Mouse (Mus musculus): ENCODE measurements around the gene Fsd2. TPM values are rescaled to one million over a fixed set of nuclear protein-coding genes. Genes with fewer than 3 reads are reported as not detected.

Gene Fsd2
- total and polyA plus RNA-seq, 2 experiments from 2014 or later: 0.31 to 0.48 TPM

GRCm38 (mm10) chr7:81599379-81600280 is 32.9 kb upstream of the Fsd2 start:
- WGBS: 66% methylated on average over 8 of the region's 8 CpGs
- Histone ChIP-seq H3K27me3 (ENCODE audit: insufficient read depth, low read length) (no peaks in the 10 kb centered on the region), H3K9me3 (ENCODE audit: low read length) (no peaks in the 10 kb centered on the region), H3K9ac (no peak overlapping the region), H3K36me3 (ENCODE audit: insufficient read depth) (peaks cover 26% of the 10 kb centered on the region), H3K4me2 (ENCODE audit: low read depth) (no peak overlapping the region), H3K27ac (ENCODE audit: low read depth, low read length) (no peak overlapping the region), H3K4me1 (ENCODE audit: insufficient read depth) (no peaks in the 10 kb centered on the region), H3K4me3 (ENCODE audit: low read depth, low read length) (no peak overlapping the region)
- DNase-seq: peak; percentile 8
- TF ChIP-seq CTCF (IDR thresholded peaks at IDR 0.05; ENCODE audit: low read depth): no peak
- peak; percentile 71 for ATAC-seq

GRCm38 (mm10) chr7:81597660-81598059 is 30.9 kb upstream of the Fsd2 start:
- no peak overlapping the region for H3K4me2 ChIP-seq (ENCODE audit: low read depth)
- no peaks in the 10 kb centered on the region for H3K27me3 ChIP-seq (ENCODE audit: insufficient read depth, low read length)
- no peak overlapping the region for H3K4me3 ChIP-seq (ENCODE audit: low read depth, low read length)
- ATAC-seq (no peak), DNase-seq (no peak)
- TF ChIP-seq CTCF (IDR thresholded peaks at IDR 0.05; ENCODE audit: low read depth): no peak
- WGBS: 97% methylated on average over 1 of the region's 1 CpGs
- H3K36me3 ChIP-seq (ENCODE audit: insufficient read depth): peaks cover 40% of the 10 kb centered on the region
- H3K9me3 ChIP-seq (ENCODE audit: low read length): no peaks in the 10 kb centered on the region
- no peaks in the 10 kb centered on the region for H3K4me1 ChIP-seq (ENCODE audit: insufficient read depth)
- no peak overlapping the region for H3K27ac ChIP-seq (ENCODE audit: low read depth, low read length)
- H3K9ac ChIP-seq: no peak overlapping the region

DNA sequence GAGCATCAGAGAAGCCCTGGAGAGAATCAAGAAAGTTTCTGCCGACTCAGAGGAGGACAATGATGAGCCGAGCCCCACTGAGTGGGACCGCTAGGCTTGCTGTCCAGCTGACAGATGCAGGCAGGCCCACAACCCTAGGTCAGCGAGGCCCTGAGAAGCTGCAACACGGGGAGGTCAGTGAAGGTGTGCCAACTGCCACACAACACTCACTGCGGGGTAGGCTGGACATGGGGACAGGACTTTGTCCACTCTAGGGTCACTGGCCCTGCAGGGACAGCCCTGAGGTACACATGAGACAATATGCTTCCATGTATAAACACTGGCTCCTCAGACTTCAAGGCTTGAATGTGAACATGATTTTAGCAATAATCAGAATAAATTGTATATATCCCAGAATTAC is 29.3 kb upstream of the Fsd2 start:
- DNase-seq (no peak), ATAC-seq (no peak)
- 89% methylated on average over 6 of the region's 6 CpGs for WGBS
- TF ChIP-seq CTCF (IDR thresholded peaks at IDR 0.05; ENCODE audit: low read depth): no peak
- Histone ChIP-seq H3K4me1 (ENCODE audit: insufficient read depth) (no peaks in the 10 kb centered on the region), H3K9me3 (ENCODE audit: low read length) (no peaks in the 10 kb centered on the region), H3K27ac (ENCODE audit: low read depth, low read length) (no peak overlapping the region), H3K36me3 (ENCODE audit: insufficient read depth) (peaks cover 53% of the 10 kb centered on the region), H3K4me2 (ENCODE audit: low read depth) (no peak overlapping the region), H3K4me3 (ENCODE audit: low read depth, low read length) (no peak overlapping the region), H3K9ac (no peak overlapping the region), H3K27me3 (ENCODE audit: insufficient read depth, low read length) (no peaks in the 10 kb centered on the region)

DNA sequence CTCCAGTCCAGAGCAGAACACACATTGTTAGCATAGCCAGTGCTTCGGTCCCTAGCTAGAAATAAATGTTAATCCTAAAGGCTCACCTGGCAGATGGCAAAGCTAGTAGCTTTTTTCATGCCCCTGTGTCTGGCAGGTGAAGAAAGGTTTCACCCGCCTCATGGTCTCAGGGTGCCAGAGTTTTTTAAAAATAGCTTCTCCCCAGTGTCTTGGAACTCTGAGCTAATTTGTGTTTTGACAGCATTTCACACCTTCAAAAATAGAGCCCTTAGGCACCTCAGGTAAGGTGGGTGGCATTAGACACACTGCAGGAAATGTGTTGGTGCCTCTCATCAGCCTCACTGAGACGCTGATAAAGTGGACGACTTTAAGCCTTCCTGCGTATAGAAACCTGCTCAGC is 28.3 kb upstream of the Fsd2 start:
- Histone ChIP-seq H3K36me3 (ENCODE audit: insufficient read depth) (peaks cover 56% of the 10 kb centered on the region), H3K4me1 (ENCODE audit: insufficient read depth) (no peaks in the 10 kb centered on the region), H3K4me3 (ENCODE audit: low read depth, low read length) (no peak overlapping the region), H3K9ac (no peak overlapping the region), H3K9me3 (ENCODE audit: low read length) (no peaks in the 10 kb centered on the region), H3K27me3 (ENCODE audit: insufficient read depth, low read length) (no peaks in the 10 kb centered on the region), H3K27ac (ENCODE audit: low read depth, low read length) (no peak overlapping the region), H3K4me2 (ENCODE audit: low read depth) (no peak overlapping the region)
- no peak for ATAC-seq
- DNase-seq: no peak
- 85% methylated on average over 5 of the region's 5 CpGs for WGBS
- TF ChIP-seq CTCF (IDR thresholded peaks at IDR 0.05; ENCODE audit: low read depth): no peak

- no peaks in the 10 kb centered on the region for H3K27me3 ChIP-seq (ENCODE audit: insufficient read depth, low read length)
- DNase-seq (no peak), ATAC-seq (no peak)
- no peak overlapping the region for H3K4me2 ChIP-seq (ENCODE audit: low read depth)
- no peak overlapping the region for H3K4me3 ChIP-seq (ENCODE audit: low read depth, low read length)
- H3K27ac ChIP-seq (ENCODE audit: low read depth, low read length): no peak overlapping the region
- no peaks in the 10 kb centered on the region for H3K9me3 ChIP-seq (ENCODE audit: low read length)
- no peak overlapping the region for H3K9ac ChIP-seq
- 95% methylated on average over 8 of the region's 8 CpGs for WGBS
- TF ChIP-seq CTCF (IDR thresholded peaks at IDR 0.05; ENCODE audit: low read depth): no peak
- no peaks in the 10 kb centered on the region for H3K4me1 ChIP-seq (ENCODE audit: insufficient read depth)
- peaks cover 62% of the 10 kb centered on the region for H3K36me3 ChIP-seq (ENCODE audit: insufficient read depth)
Measured at GRCm38 (mm10) chr7:81593387-81593786, 26.6 kb upstream of the Fsd2 start.

- Histone ChIP-seq H3K4me2 (ENCODE audit: low read depth) (no peak overlapping the region), H3K27me3 (ENCODE audit: insufficient read depth, low read length) (no peaks in the 10 kb centered on the region), H3K36me3 (ENCODE audit: insufficient read depth) (peaks cover 57% of the 10 kb centered on the region), H3K9me3 (ENCODE audit: low read length) (no peaks in the 10 kb centered on the region), H3K4me3 (ENCODE audit: low read depth, low read length) (no peak overlapping the region), H3K9ac (no peak overlapping the region), H3K27ac (ENCODE audit: low read depth, low read length) (no peak overlapping the region), H3K4me1 (ENCODE audit: insufficient read depth) (no peaks in the 10 kb centered on the region)
- no peak for TF ChIP-seq CTCF (IDR thresholded peaks at IDR 0.05; ENCODE audit: low read depth)
- no peak for DNase-seq
- no peak for ATAC-seq
- 83% methylated on average over 9 of the region's 9 CpGs for WGBS
Measured at GRCm38 (mm10) chr7:81592686-81593085, 25.9 kb upstream of the Fsd2 start.

GRCm38 (mm10) chr7:81587238-81587637 is 20.5 kb upstream of the Fsd2 start:
- H3K9ac ChIP-seq: no peak overlapping the region
- H3K27me3 ChIP-seq (ENCODE audit: insufficient read depth, low read length): no peaks in the 10 kb centered on the region
- 89% methylated on average over 4 of the region's 4 CpGs for WGBS
- no peak for DNase-seq
- H3K4me1 ChIP-seq (ENCODE audit: insufficient read depth): no peaks in the 10 kb centered on the region
- H3K9me3 ChIP-seq (ENCODE audit: low read length): no peaks in the 10 kb centered on the region
- no peak for ATAC-seq
- peaks cover 46% of the 10 kb centered on the region for H3K36me3 ChIP-seq (ENCODE audit: insufficient read depth)
- H3K4me3 ChIP-seq (ENCODE audit: low read depth, low read length): no peak overlapping the region
- H3K4me2 ChIP-seq (ENCODE audit: low read depth): no peak overlapping the region
- TF ChIP-seq CTCF (IDR thresholded peaks at IDR 0.05; ENCODE audit: low read depth): no peak
- no peak overlapping the region for H3K27ac ChIP-seq (ENCODE audit: low read depth, low read length)

Measured in forebrain, postnatal 0 days (tissue).